Mouse (Mus musculus) liver, embryonic 16.5 days (tissue): ENCODE measurements around the gene Grm7. TPM values are rescaled to one million over a fixed set of nuclear protein-coding genes. Genes with fewer than 3 reads are reported as not detected.

Experiments
- ATAC-seq: fragments of 200-750 bp; cut with Nextera tagmentation; 2 replicates; pipeline ENCODE4 v1.8.0; 2017; ENCODE audit warnings: low read depth, mild to moderate bottlenecking, moderate number of reproducible peaks, moderate library complexity
- H3K27ac ChIP-seq: fragments of 300-500 bp; sonication (generic); 2 replicates; pipeline ENCODE4 v1.5.1; 2014; ENCODE audit warnings: mild to moderate bottlenecking, low read length
- H3K27me3 ChIP-seq: fragments of 300-500 bp; sonication (generic); 2 replicates; pipeline ENCODE4 v1.6.1; 2014; ENCODE audit warnings: low read depth, low read length, mixed read lengths; ENCODE audit not compliant: control insufficient read depth, insufficient read depth
- H3K36me3 ChIP-seq: fragments of 300-500 bp; sonication (generic); 2 replicates; pipeline ENCODE4 v1.6.1; 2014; ENCODE audit warnings: mild to moderate bottlenecking; ENCODE audit not compliant: control insufficient read depth, insufficient read depth
- H3K4me1 ChIP-seq: fragments of 300-500 bp; sonication (generic); 2 replicates; pipeline ENCODE4 v1.6.1; 2014; ENCODE audit warnings: low read depth, low read length, mixed read lengths; ENCODE audit not compliant: control insufficient read depth
- H3K4me2 ChIP-seq: fragments of 300-500 bp; sonication (generic); 2 replicates; pipeline ENCODE4 v1.6.1; 2014; ENCODE audit warnings: low read depth, low read length, mixed read lengths
- H3K4me3 ChIP-seq: fragments of 300-500 bp; sonication (generic); 2 replicates; pipeline ENCODE4 v1.5.1; 2014; ENCODE audit warnings: low read depth, mild to moderate bottlenecking, low read length
- H3K9ac ChIP-seq: fragments of 300-500 bp; sonication (generic); 2 replicates; pipeline ENCODE4 v1.6.1; 2014; ENCODE audit warnings: low read depth, low read length
- H3K9me3 ChIP-seq: fragments of 300-500 bp; sonication (generic); replicated peaks from 2 replicates; pipeline ENCODE4 v1.6.1; 2016; ENCODE audit warnings: low read length; ENCODE audit not compliant: control insufficient read depth
- WGBS: fragments of 180-500 bp; shearing (Covaris S2); extraction: QIAGEN DNeasy Blood & Tissue Kit; methylation state at CpG from one replicate; pipeline ENCODE4 v1.1.7; 2014; ENCODE audit not compliant: insufficient replicate concordance; 5-methylcytosine and 5-hydroxymethylcytosine counted together
- polyA plus RNA-seq: library from polyadenylated mRNA; unstranded; fragments of >200 nt; fragmentation: Nextera tagmentation; extraction: Ambion mirVana; gene quantifications from 2 replicates; pipeline ENCODE4 v1.2.1, GENCODE M21; 2015

Gene Grm7
- polyA plus RNA-seq, 1 experiment from 2014 or later, result 0.09 TPM

DNA sequence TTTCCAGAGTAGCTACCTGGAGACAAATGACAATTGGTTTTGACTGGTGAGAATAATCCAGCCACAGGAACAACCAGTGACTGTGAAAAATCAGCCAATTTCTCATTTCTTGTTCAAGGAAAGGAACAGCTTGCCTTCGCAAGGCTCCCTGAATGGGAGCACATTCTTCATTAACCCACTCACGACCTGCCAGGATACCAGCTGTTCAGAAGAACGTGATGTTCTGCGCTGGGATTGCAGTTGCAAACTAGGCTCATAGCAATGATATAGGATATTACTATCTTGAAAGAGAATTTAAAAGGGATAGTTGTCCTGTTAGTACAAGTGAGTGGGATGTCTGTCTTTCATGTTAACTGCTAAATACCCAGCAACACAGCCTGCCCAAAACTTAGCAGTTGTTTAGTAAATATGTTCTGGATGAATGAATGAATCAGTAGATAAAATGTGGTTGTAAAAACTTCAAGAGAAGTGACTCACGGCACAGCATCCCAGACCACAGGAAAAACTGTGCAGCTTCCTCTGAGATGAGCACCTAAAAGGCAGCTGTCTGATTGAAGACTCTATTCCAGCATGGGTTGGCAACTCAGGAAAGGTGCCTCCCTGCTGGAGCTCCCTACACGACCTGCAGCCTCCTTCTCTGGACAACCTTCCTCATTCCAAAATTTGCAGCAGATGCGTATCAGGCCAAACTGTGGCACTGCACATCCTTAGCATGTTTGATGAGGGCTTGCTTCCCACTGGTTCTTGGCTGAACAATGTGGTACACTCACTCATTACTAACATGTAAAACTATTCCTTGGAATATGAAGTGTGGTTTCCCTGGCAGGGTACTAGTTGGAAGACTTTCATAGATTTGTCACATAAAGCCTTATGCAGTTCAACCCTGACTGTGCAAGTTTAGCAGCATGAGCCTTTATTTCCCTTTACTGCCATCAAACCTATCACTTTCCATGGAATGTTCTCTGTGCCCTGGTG, 408.9 kb downstream of the Grm7 start:
- H3K27ac ChIP-seq, result no peak overlapping the region
- H3K27me3 ChIP-seq, result no peaks in the 10 kb centered on the region
- no peaks in the 10 kb centered on the region for H3K9me3 ChIP-seq
- no peak overlapping the region for H3K4me2 ChIP-seq
- H3K4me1 ChIP-seq, result no peaks in the 10 kb centered on the region
- 61% methylated on average over 7 of the region's 7 CpGs for WGBS
- H3K36me3 ChIP-seq, result no peaks in the 10 kb centered on the region
- H3K4me3 ChIP-seq, result no peak overlapping the region
- no peak for ATAC-seq
- H3K9ac ChIP-seq, result no peak overlapping the region

- no peaks in the 10 kb centered on the region for H3K9me3 ChIP-seq
- 55% methylated on average over 3 of the region's 3 CpGs for WGBS
- H3K27ac ChIP-seq, result no peak overlapping the region
- no peaks in the 10 kb centered on the region for H3K4me1 ChIP-seq
- no peak overlapping the region for H3K4me3 ChIP-seq
- H3K27me3 ChIP-seq, result no peaks in the 10 kb centered on the region
- no peaks in the 10 kb centered on the region for H3K36me3 ChIP-seq
- ATAC-seq, result no peak
- no peak overlapping the region for H3K4me2 ChIP-seq
- no peak overlapping the region for H3K9ac ChIP-seq
These were observed 412.4 kb downstream of the Grm7 start for GRCm38 (mm10) chr6:111057798-111058197.

GRCm38 (mm10) chr6:111060004-111060403, 414.6 kb downstream of the Grm7 start:
- Histone ChIP-seq H3K36me3 (no peaks in the 10 kb centered on the region), H3K9ac (no peak overlapping the region), H3K4me1 (no peaks in the 10 kb centered on the region), H3K4me2 (no peak overlapping the region), H3K27ac (no peak overlapping the region), H3K4me3 (no peak overlapping the region), H3K27me3 (no peaks in the 10 kb centered on the region), H3K9me3 (no peaks in the 10 kb centered on the region)
- no peak for ATAC-seq
- WGBS, result 61% methylated on average over 4 of the region's 4 CpGs

DNA sequence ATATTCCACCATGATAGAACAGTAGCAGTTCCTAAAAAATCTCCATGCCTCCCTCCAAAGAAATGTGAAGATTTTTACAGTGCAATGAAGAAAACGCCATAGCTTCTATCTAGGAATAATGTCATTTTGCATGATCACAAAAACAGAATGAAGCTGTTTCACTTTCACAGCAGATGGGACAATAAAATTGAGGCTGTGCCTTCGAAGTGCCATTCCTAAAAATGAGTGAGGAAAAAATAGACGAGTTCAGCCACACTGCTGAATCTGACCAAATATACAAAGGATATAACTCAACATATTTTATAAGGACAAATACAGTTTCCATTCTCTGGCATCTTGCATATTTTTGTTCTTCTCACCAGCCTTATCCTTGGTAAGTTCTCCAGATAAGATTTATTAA, 439.2 kb downstream of the Grm7 start:
- no peak overlapping the region for H3K4me3 ChIP-seq
- H3K9ac ChIP-seq, result no peak overlapping the region
- H3K4me1 ChIP-seq, result no peaks in the 10 kb centered on the region
- no peak for ATAC-seq
- no peaks in the 10 kb centered on the region for H3K36me3 ChIP-seq
- no peak overlapping the region for H3K27ac ChIP-seq
- no peaks in the 10 kb centered on the region for H3K9me3 ChIP-seq
- no peaks in the 10 kb centered on the region for H3K27me3 ChIP-seq
- no peak overlapping the region for H3K4me2 ChIP-seq
- 47% methylated on average over 3 of the region's 3 CpGs for WGBS

- no peak overlapping the region for H3K27ac ChIP-seq
These were observed 449.4 kb downstream of the Grm7 start for GRCm38 (mm10) chr6:111094818-111095217.

DNA sequence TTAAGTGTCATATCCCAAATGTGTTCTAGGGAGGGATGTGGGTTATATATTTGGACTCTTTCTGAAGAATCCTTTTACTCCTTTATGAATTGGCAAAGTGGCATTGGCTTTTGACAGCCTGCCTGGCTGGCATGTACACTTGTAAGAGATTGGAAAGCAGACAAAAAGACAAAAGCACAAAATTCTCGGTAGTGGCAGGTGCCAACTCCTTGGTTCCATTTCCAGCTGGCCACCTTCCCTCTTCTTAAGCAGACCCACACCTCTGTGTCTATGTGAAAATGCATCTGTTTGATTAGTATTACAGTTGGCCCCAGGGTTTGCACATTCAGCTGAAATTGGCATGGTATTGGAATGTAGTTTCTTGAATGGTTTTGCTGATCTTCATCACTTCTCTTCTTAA, 460.1 kb downstream of the Grm7 start:
- ATAC-seq, result no peak
- WGBS, result 48% methylated on average over 1 of the region's 1 CpGs
- Histone ChIP-seq H3K4me1 (no peaks in the 10 kb centered on the region), H3K27me3 (no peaks in the 10 kb centered on the region), H3K27ac (no peak overlapping the region), H3K36me3 (no peaks in the 10 kb centered on the region), H3K4me3 (no peak overlapping the region), H3K9ac (no peak overlapping the region), H3K4me2 (no peak overlapping the region), H3K9me3 (no peaks in the 10 kb centered on the region)

More at GRCm38 (mm10) chr6:111094818-111095217, 449.4 kb downstream of the Grm7 start:
- H3K4me1 ChIP-seq, result no peaks in the 10 kb centered on the region
- no peaks in the 10 kb centered on the region for H3K36me3 ChIP-seq
- no peak overlapping the region for H3K4me3 ChIP-seq
- ATAC-seq, result no peak
- H3K9ac ChIP-seq, result no peak overlapping the region
- no peaks in the 10 kb centered on the region for H3K27me3 ChIP-seq
- 61% methylated on average over 1 of the region's 1 CpGs for WGBS
- H3K4me2 ChIP-seq, result no peak overlapping the region
- H3K9me3 ChIP-seq, result no peaks in the 10 kb centered on the region

DNA sequence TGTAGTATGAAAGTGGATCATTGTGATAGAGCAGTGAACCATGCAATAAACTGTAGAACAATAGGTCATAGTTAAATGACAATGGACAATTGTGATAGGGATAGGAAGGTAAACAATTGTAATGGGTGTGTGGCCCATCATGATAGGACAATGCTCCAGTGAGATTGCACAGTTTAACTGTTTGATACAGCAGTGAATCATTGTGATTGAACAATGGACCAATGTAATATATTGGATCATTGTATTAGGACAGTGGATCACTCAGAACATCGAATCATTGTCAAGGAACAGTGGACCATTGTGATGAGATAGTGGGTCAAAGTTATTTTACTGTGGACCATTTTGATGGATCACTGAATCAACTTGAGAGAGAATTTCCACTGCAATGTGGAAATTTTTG, 515.7 kb downstream of the Grm7 start:
- no peaks in the 10 kb centered on the region for H3K4me1 ChIP-seq
- H3K9me3 ChIP-seq, result no peaks in the 10 kb centered on the region
- H3K36me3 ChIP-seq, result no peaks in the 10 kb centered on the region
- H3K4me2 ChIP-seq, result no peak overlapping the region
- no peak overlapping the region for H3K4me3 ChIP-seq
- H3K27me3 ChIP-seq, result no peaks in the 10 kb centered on the region
- ATAC-seq, result no peak
- WGBS, result 35% methylated on average over 1 of the region's 1 CpGs
- no peak overlapping the region for H3K27ac ChIP-seq
- no peak overlapping the region for H3K9ac ChIP-seq

DNA sequence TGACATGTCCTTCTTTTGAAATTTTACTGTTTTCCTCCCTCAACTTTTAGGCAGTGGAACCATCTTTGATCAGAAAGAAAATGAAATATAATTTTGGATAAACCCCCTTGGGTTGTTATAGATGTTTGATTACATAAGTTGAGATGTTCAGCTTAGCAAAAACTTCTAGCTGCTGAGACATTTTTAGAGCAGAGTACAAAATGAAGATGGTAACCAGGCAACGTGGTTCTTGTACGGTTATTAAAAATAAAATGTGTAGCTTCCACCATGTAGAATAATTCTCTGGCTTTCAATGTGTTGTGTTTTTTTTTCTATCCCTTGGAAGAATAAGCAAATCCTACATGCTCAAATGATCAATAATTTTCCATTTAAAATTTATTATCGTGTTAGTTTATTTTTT, 550.0 kb downstream of the Grm7 start:
- H3K36me3 ChIP-seq, result no peaks in the 10 kb centered on the region
- H3K4me1 ChIP-seq, result no peaks in the 10 kb centered on the region
- H3K27me3 ChIP-seq, result no peaks in the 10 kb centered on the region
- no peak overlapping the region for H3K4me3 ChIP-seq
- WGBS, result 67% methylated on average over 3 of the region's 3 CpGs
- no peak overlapping the region for H3K4me2 ChIP-seq
- H3K9me3 ChIP-seq, result no peaks in the 10 kb centered on the region
- no peak overlapping the region for H3K9ac ChIP-seq
- H3K27ac ChIP-seq, result no peak overlapping the region
- ATAC-seq, result no peak

- Histone ChIP-seq H3K4me1 (no peaks in the 10 kb centered on the region), H3K4me3 (no peak overlapping the region)
These were observed 575.8 kb downstream of the Grm7 start for GRCm38 (mm10) chr6:111221083-111221729.

More at GRCm38 (mm10) chr6:111221083-111221729, 575.8 kb downstream of the Grm7 start:
- Histone ChIP-seq H3K27me3 (no peaks in the 10 kb centered on the region), H3K4me2 (no peak overlapping the region), H3K9me3 (no peaks in the 10 kb centered on the region), H3K36me3 (no peaks in the 10 kb centered on the region), H3K9ac (no peak overlapping the region), H3K27ac (no peak overlapping the region)
- 55% methylated on average over 6 of the region's 6 CpGs for WGBS
- ATAC-seq, result no peak
